Mouse (Mus musculus) cerebellum, adult 9-11 months (tissue): ENCODE measurements at regions not wholly inside any gene's neighbourhood (a gene's known extent, or its start where the extent isn't known, plus 50 kb on each side); places are given as distances from the start of the nearest gene placed in this dataset.

Source experiments
- DNase-seq: peaks from one replicate; pipeline ENCODE4 v3.0.0; 2022

DNA sequence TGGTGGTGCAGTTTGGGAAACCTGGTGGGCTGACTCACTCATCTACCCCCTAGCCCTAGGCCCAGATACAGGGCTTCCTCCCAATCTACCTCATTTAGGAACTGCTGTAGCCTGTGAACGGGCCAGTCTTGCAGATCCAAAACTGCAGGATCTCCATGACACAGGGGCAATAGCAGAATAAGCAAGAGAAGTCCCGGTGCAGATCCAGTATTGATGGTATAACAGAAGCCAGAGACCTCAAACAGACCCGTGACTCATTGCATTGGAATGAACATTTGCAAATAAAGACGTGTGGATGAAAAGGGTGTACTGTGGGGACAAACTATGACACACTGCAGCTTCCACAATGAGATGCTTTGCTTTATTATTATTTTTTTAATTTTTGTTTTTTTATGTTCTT, 106.6 kb upstream of the Ptbp2 start:
- DNase-seq, result no peak

DNA sequence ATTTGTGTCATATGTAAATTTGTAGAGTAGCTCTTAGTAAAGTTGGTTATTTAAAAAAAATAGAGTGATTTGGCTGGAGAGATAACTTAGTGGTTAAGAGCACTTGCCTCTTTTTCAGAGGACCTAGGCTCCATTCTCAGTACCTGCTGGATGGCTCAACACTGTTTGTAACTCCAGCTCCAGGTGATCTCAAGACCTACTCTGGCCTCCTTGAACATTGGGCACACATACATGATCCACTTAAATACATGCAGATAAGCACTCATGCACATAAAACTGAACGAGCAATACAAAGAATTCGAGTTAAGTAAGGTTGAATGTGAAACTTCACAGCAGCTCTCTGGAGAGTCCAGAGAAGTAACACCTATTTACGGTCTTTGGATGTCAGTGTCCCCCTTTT, 104.2 kb upstream of the Ptbp2 start:
- no peak for DNase-seq

DNA sequence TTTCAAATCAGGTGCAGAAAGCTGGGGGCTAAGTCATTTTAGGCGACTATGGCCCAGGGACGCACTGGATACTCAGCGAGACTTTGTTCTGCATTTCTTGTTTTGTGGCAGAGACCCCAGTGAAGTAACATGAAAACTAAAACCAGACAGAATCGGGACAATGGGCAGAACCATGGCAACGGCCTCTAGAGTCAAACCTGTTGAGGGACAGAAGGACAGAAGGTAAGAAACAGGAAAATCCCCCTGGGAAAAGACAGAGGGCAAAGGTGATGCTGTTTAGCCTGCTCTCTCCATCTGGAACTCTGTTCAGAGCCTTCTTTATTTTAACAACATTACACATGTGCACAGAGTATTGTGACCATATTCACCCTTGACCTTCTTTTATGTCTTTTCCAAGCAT, 92.1 kb upstream of the Ptbp2 start:
- no peak for DNase-seq

DNA sequence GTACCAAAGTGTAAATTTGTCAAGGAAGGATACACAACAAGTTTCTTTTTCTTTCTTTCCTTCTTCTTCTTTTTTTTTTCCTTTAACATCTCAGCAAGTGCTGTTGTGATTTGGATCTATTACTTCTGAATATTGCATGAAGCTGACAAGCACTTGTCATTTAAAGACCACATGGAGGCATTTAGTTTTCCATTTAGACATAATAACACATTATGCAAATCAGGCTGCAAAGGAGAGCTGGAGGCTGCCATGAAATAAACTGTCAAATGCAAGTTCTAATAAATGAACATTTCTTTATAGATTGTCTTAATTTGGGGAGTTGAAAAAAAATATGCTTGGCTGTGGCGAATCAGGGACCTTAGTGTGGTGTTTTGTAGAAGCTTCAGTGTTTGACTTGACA, 90.8 kb upstream of the Ptbp2 start:
- DNase-seq, result no peak

DNA sequence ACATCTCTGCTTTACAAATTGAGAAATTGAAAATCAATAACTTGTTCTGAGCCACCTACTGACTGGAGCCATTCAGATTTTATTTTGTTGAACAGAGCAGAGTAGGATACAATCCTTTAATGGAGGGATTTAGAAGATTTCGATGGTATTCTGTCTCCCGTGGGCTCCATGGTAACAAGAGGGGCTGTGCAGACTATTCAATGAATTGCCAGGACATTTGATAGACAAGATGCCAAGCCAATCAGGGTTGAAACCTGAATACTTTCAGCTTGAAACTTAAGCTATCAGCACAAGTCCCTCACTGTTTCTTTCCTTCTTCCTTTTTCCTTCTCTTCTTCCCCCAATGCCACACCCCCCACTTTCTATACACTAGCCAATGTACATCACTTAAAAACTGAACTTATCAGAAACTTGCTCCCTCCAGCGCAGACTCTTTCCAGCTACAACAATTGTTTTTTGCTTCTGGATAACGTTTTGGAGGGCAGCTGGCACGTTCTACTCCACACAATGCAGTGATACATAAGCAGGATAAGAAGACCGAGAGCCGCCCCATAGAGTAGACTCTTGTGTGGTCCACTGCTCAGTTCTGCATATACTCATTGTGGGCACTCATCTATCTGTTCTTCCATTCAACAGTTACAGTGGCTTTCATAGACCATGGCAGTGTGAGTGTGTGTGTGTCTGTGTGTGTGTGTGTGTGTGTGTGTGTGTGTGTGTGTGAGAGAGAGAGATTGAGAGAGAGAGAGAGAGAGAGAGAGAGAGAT, 78.1 kb upstream of the Ptbp2 start:
- no peak for DNase-seq
